Mouse (Mus musculus) heart, embryonic 16.5 days (tissue): ENCODE data around the gene Car6. TPM values are rescaled to one million over a fixed set of nuclear protein-coding genes. Genes with fewer than 3 reads are reported as not detected.

Experiments
- ATAC-seq: fragments of 200-750 bp; cut with Nextera tagmentation; replicated peaks from 2 replicates; pipeline ENCODE4 v1.8.0; 2017; ENCODE audit warnings: moderate number of reproducible peaks; ENCODE audit not compliant: insufficient read depth, low FRiP score; ENCODE audit errors: extremely low read depth
- H3K27ac ChIP-seq: fragments of 300-500 bp; sonication (generic); 2 replicates; pipeline ENCODE4 v1.5.1; 2014; ENCODE audit warnings: mild to moderate bottlenecking, low read length, control low read depth, moderate library complexity
- H3K27me3 ChIP-seq: fragments of 300-500 bp; sonication (generic); 2 replicates; pipeline ENCODE4 v1.6.1; 2014; ENCODE audit warnings: low read length, mixed read lengths; ENCODE audit not compliant: control insufficient read depth, insufficient read depth
- H3K36me3 ChIP-seq: fragments of 300-500 bp; sonication (generic); 2 replicates; pipeline ENCODE4 v1.6.1; 2014; ENCODE audit not compliant: control insufficient read depth, insufficient read depth
- H3K4me1 ChIP-seq: fragments of 300-500 bp; sonication (generic); 2 replicates; pipeline ENCODE4 v1.6.1; 2014; ENCODE audit warnings: low read length, mixed read lengths; ENCODE audit not compliant: control insufficient read depth, insufficient read depth
- H3K4me2 ChIP-seq: fragments of 300-500 bp; sonication (generic); 2 replicates; pipeline ENCODE4 v1.6.1; 2014; ENCODE audit warnings: low read depth, mild to moderate bottlenecking, control low read depth, low read length
- H3K4me3 ChIP-seq: fragments of 300-500 bp; sonication (generic); 2 replicates; pipeline ENCODE4 v1.5.1; 2014; ENCODE audit warnings: mild to moderate bottlenecking, control low read depth, low read length
- H3K9ac ChIP-seq: fragments of 300-500 bp; sonication (generic); 2 replicates; pipeline ENCODE4 v1.6.1; 2014; ENCODE audit warnings: low read length, control low read depth
- H3K9me3 ChIP-seq: fragments of 300-500 bp; sonication (generic); replicated peaks from 2 replicates; pipeline ENCODE4 v1.6.1; 2016; ENCODE audit warnings: low read length; ENCODE audit not compliant: control insufficient read depth
- WGBS: fragments of 180-500 bp; shearing (Covaris S2); extraction: QIAGEN DNeasy Blood & Tissue Kit; methylation state at CpG from one replicate; pipeline ENCODE4 v1.1.7; 2014; 5-methylcytosine and 5-hydroxymethylcytosine counted together
- polyA plus RNA-seq: library from polyadenylated mRNA; unstranded; fragments of >200 nt; fragmentation: Nextera tagmentation; extraction: Ambion mirVana; gene quantifications from 2 replicates; pipeline ENCODE4 v1.2.1, GENCODE M21; 2015

Car6 gene
- polyA plus RNA-seq, 1 experiment from 2014 or later: not detected

GRCm38 (mm10) chr4:150239503-150239902 is 38.4 kb upstream of the Car6 start:
- peaks cover 61% of the 10 kb centered on the region for H3K4me1 ChIP-seq
- H3K36me3 ChIP-seq: peaks cover 50% of the 10 kb centered on the region
- H3K27me3 ChIP-seq: no peaks in the 10 kb centered on the region
- peak overlapping the region; percentile 90 for H3K27ac ChIP-seq
- H3K9ac ChIP-seq: peak overlapping the region; percentile 87
- H3K4me2 ChIP-seq: peak overlapping the region; percentile 76
- 23% methylated on average over 6 of the region's 6 CpGs for WGBS
- H3K4me3 ChIP-seq: peak overlapping the region; percentile 82
- H3K9me3 ChIP-seq: no peaks in the 10 kb centered on the region
- no peak for ATAC-seq

- Histone ChIP-seq H3K9me3 (no peaks in the 10 kb centered on the region), H3K27ac (peak overlapping the region; percentile 90), H3K4me2 (peak overlapping the region; percentile 76), H3K9ac (peak overlapping the region; percentile 87), H3K4me3 (peak overlapping the region; percentile 82), H3K4me1 (peaks cover 62% of the 10 kb centered on the region), H3K36me3 (peaks cover 46% of the 10 kb centered on the region), H3K27me3 (no peaks in the 10 kb centered on the region)
- no peak for ATAC-seq
- WGBS: 25% methylated on average over 5 of the region's 5 CpGs
Observed at GRCm38 (mm10) chr4:150239087-150239480, 38.0 kb upstream of the Car6 start.

GRCm38 (mm10) chr4:150238433-150239086 is 37.4 kb upstream of the Car6 start:
- H3K27ac ChIP-seq: peak overlapping the region; percentile 90
- H3K9me3 ChIP-seq: no peaks in the 10 kb centered on the region
- peaks cover 62% of the 10 kb centered on the region for H3K4me1 ChIP-seq
- peak overlapping the region; percentile 82 for H3K4me3 ChIP-seq
- peaks cover 42% of the 10 kb centered on the region for H3K36me3 ChIP-seq
- no peak for ATAC-seq
- 11% methylated on average over 3 of the region's 3 CpGs for WGBS
- H3K4me2 ChIP-seq: peak overlapping the region; percentile 76
- H3K9ac ChIP-seq: peak overlapping the region; percentile 87
- no peaks in the 10 kb centered on the region for H3K27me3 ChIP-seq

- Histone ChIP-seq H3K27ac (peak overlapping the region; percentile 90), H3K36me3 (peaks cover 34% of the 10 kb centered on the region), H3K9ac (peak overlapping the region; percentile 87), H3K27me3 (no peaks in the 10 kb centered on the region), H3K4me1 (peaks cover 55% of the 10 kb centered on the region), H3K4me3 (peak overlapping the region; percentile 82), H3K9me3 (no peaks in the 10 kb centered on the region), H3K4me2 (peak overlapping the region; percentile 76)
- ATAC-seq: no peak
- WGBS: under 1% methylated on average over 21 of the region's 21 CpGs
Observed at GRCm38 (mm10) chr4:150237636-150238361, 36.7 kb upstream of the Car6 start.

- Histone ChIP-seq H3K36me3 (peaks cover 24% of the 10 kb centered on the region), H3K4me3 (peak within 1 kb of the TSS; percentile 82), H3K27ac (peak within 1 kb of the TSS; percentile 99), H3K9me3 (no peaks in the 10 kb centered on the region), H3K4me2 (peak within 1 kb of the TSS; percentile 76), H3K27me3 (no peaks in the 10 kb centered on the region), H3K4me1 (peaks cover 46% of the 10 kb centered on the region), H3K9ac (peak within 1 kb of the TSS; percentile 87)
- ATAC-seq: peak; percentile 97
- WGBS: under 1% methylated on average over 78 of the region's 78 CpGs
Observed at GRCm38 (mm10) chr4:150236521-150237481, 35.7 kb upstream of the Car6 start, which contains the start of gene Eno1. Eno1 (plus strand) TSS chr4:150236721.

GRCm38 (mm10) chr4:150236031-150236430 is 34.9 kb upstream of the Car6 start:
- H3K27ac ChIP-seq: peak overlapping the region; percentile 99
- no peak for ATAC-seq
- H3K9ac ChIP-seq: peak overlapping the region; percentile 87
- H3K27me3 ChIP-seq: no peaks in the 10 kb centered on the region
- no peaks in the 10 kb centered on the region for H3K9me3 ChIP-seq
- H3K4me1 ChIP-seq: peaks cover 44% of the 10 kb centered on the region
- peak overlapping the region; percentile 82 for H3K4me3 ChIP-seq
- H3K4me2 ChIP-seq: peak overlapping the region; percentile 60
- 79% methylated on average over 8 of the region's 8 CpGs for WGBS
- H3K36me3 ChIP-seq: peaks cover 17% of the 10 kb centered on the region

- Histone ChIP-seq H3K4me1 (peaks cover 44% of the 10 kb centered on the region), H3K36me3 (peaks cover 12% of the 10 kb centered on the region), H3K9me3 (no peaks in the 10 kb centered on the region), H3K4me2 (no peak overlapping the region), H3K27me3 (no peaks in the 10 kb centered on the region), H3K4me3 (no peak overlapping the region), H3K27ac (peak overlapping the region; percentile 79), H3K9ac (no peak overlapping the region)
- 84% methylated on average over 4 of the region's 4 CpGs for WGBS
- ATAC-seq: no peak
Observed at GRCm38 (mm10) chr4:150235585-150235984, 34.5 kb upstream of the Car6 start.

GRCm38 (mm10) chr4:150234599-150235327 is 33.6 kb upstream of the Car6 start:
- no peak overlapping the region for H3K9ac ChIP-seq
- no peaks in the 10 kb centered on the region for H3K9me3 ChIP-seq
- H3K4me3 ChIP-seq: no peak overlapping the region
- 45% methylated on average over 8 of the region's 8 CpGs for WGBS
- peaks cover 42% of the 10 kb centered on the region for H3K4me1 ChIP-seq
- H3K27me3 ChIP-seq: no peaks in the 10 kb centered on the region
- peaks cover 4% of the 10 kb centered on the region; the same call in 1 of the 2 replicates for H3K36me3 ChIP-seq
- no peak overlapping the region for H3K4me2 ChIP-seq
- no peak for ATAC-seq
- H3K27ac ChIP-seq: peak overlapping the region; percentile 79
